Mouse (Mus musculus) mouse embryonic stem cell (cell line): ENCODE data around the gene Bcl2.

Source experiments
- in situ Hi-C, 2 experiments: fragments of 300-500 bp; cut with MboI; formaldehyde crosslinking; loops; 1 replicate in 1 of 2; 3 replicates in 1 of 2; pipeline ENCODE4 v1.14.3; 2019 to 2020; ENCODE audit warnings: low sequenced_read_pairs in 2 of 2, low pct_unique_long_range_greater_than_20kb in 1 of 2, mixed read lengths in 1 of 2; ENCODE audit not compliant: unreplicated experiment in 1 of 2

The Bcl2 gene

DNA sequence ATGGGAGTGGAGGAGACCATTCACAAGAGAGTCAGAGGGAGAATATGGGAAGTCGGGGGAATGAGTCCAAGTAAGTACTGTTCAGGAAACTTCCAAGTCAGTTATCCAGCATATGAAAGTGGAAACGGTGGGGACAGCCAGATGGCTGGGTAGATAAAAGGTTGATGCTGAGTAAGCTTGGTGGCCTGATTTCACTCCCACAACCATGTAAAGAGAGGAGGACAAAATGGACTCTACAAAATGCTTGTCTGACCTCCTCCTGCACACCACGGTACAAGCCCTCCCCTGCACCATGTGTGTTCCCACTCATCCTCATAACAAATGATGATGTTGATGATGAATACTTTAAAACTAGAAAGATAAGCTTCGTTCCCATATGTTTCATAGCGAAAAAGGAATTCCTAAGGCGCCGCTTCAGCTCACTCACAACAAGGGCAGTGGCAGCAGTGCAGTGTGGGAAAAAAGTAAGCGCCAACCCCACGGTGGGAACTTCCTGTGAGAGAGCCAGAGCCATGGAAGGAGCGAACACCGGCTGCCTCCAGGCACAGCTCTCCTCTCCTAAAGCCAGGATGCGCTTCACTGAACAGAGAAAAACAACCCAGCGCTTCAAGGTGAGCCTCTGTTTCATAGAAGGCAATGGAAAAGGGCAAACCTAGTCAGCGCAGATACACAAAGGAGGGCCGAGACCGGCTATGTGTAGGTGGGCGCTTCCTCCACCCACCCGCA, 26.5 kb downstream of the Bcl2 start:
- in situ Hi-C loops: no loop called here

DNA sequence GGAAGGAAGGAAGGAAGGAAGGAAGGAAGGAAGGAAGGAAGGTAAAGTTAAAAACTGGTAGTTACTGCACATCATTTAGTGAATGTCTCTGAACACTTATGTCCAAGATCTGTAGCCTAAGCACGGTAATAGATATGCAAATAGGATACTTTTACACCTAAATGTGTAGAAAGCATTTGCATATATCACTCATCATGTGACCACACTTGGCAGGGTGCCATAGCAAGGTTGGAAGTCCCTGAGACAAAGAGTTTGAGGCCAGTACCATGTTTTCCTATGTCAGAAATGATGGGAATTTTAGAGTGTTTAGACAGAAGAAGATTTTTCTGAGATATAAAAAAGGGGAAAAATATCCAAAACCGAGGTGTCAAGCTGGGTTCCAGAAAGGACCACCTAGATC, 28.4 kb downstream of the Bcl2 start:
- in situ Hi-C loops: no loop called here

DNA sequence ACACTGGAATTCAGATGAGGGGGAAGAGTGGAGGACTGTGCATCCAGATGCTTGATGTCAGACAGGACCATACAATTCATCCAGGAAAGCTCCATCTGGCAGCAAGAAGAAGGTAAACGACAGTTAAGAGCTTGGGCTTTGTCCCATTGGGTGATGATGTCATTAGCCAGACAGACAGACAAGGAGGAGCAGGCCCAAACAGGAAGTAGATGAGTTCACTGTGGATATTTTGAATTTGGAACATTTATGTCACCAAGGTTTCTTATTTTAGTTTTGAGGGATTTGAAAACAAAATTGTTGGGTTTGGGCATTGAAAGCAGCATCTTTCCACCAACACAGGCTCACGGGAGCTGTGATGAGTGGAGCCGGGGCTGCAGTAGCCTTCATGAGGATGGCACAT, 29.5 kb downstream of the Bcl2 start:
- in situ Hi-C loops: no loop called here

DNA sequence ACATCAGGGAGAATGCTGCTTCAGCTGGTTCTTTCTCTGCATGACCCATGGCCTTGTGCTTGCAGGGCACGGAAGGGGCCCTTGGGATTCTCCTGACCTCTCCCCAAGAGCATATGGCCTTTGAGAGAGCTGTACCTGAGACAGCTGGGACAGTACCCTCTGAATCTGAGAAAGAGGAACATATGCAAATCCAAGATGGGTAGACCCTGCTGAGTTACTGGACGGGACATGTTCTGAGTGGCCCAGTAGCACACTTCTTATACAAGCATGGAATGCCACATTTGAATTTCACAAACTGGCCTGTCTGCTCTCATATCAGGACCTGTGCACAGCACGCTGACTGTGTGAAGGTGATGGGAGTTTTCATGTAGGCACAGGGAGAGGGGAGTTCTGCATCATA, 31.2 kb downstream of the Bcl2 start:
- in situ Hi-C loops: no loop called here

DNA sequence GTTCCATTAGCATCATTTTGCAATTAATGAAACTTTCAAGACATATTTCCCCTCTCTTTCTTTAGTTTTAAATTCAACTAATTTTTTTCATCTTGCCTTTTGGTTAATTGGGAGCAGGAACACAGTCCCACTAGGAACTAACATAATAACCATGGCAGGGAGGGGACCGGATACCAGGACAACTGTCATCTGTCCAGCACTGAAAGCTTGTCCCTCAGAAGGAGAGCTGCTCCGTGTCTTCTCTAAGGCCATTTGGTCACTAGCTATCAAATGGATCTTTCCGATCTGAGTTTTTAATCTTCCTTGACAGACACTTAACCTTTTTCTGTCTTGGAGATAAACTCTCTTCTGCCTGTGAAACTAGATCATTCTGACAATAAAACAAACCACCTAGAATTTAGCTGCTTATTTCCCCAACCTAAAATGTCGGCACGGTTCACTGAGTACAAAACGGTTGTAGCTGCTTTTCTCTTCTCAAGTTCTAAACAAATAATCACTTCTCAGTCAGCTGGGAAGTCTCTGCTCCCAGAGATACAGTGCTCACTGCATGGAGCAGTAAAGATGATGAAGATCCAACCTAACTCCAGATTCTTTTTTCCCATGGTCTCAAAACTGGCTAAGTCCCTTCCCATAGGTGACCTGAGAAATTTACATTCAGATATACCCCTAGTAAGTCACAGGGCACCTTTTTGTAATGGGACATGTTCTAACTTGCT, 34.1 kb downstream of the Bcl2 start:
- in situ Hi-C loops: no loop called here

DNA sequence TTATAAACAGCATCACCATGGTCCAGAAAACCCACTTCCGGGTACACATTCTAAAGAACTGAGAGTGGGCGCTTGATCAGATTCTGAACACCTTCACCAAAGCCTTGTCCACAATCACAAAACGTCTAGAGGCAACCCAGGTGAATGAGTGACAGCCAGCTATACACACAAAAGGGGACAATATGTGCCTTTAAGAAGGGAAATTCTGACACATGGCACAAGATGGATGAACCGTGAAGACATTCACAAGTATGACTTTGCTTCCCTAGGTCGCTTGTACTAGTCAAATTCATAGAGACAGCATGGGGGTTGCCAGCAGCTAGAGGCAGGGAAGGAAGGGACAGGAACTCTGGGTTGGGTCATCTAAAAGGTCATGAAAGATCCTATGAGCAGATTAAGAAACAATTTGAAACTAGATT, 36.0 kb downstream of the Bcl2 start:
- in situ Hi-C loops: no loop called here

DNA sequence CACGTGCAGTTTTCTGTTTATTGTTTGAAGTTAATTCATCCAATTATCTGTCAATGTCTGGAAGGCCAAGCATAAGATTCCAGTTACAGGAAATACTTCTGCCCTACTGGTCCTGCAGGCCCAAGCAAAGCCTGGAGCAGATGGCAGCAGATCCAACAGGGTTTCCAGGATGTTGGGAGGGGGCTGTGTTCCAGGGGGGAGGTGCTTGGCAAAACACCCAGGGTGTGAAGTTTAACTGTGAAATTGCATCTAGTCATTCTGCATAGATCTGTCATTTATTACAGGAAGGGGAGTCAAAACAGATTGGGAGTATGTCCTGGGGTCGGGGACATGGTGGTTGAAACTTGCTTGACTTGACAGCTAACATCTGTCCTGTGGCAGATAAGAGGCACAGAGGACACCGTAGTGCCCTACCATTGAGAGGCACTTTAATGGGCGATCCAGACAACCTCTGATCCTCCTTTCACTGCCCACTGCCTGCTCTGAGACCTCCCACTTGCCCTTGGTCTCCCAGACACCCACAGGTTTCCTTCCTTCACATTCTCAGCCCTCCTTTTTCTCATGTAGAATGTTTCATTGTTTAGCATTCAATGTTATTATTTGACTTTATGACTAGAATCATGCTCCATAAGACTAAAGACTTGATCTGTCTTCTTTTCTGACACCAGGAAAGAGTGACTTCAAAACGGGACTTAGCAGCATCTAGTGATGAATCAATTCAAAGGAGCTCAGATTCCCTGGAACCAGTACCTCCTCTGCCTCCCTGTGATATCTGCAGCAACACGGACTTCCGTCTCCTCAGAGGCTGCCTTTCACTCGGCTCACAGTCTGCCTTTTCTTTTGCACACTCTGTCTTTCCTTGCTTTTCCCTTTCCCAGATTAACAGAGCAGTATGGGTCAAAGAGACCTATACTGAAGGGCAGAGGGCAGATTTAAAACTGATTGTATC, 47.7 kb downstream of the Bcl2 start:
- in situ Hi-C loops: no loop called here

DNA sequence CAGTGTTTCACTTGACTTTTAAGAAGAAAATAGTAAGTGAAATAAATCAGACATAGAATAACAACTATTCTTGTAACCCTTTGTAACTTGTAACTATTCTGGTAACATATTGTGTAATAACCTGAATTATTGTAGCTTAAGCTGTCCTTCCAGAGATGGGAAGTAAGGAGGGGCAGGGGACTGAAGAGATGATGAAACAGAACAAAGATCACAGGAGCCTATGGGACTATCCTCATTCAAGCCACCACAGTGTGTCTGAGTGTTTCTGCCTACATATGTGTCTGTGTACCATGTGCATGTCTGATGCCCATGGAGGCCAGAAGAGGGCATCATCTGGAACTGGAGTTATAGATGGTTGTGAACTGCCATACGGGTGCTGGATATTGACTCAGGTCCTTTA, 49.1 kb downstream of the Bcl2 start:
- in situ Hi-C loops: no loop called here

DNA sequence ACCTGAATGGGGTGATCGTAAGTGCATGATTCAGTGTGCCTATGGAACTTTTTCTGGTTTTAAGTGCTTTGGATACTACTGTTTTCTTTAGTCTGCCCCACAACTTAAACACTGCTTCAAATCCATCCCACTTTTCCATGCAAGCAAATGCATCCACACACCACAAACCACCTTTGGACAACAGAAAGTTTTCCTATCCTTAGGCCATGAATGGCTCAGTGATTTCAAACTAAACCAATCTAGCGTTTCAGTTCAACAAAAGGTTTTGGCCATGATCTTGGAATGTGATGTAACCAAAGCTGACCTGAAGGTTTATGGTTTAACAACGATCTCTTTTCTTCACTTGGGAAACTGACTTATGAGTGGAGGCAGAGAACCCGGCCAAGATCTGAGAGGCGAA, 51.6 kb downstream of the Bcl2 start:
- in situ Hi-C loops: no loop called here

DNA sequence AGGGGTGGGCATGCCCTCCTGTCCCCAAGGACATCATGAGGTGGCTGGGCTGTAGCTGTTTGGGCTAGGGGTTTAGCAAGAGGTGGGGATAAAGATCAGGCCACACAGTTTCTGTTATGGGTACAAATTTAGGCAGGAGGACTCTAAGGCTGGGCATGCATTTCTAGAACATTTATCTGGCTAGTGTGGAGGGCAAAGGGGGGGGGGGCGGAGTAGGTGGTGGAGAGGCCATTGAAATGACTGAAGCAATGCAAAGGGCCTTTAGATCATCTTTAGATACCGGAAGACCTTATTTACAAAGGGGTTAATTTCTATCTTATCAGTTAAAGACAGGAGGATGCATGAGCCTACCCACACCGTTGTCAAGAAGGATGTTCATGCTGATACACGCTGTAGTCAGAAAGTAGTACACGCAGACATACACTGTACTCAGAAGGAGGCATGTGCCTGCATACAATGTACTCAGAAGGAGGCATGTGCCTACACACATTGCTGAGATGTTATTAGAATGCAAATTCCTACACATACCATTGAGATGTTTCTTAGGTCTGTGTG, 55.7 kb downstream of the Bcl2 start:
- in situ Hi-C loops: no loop called here

DNA sequence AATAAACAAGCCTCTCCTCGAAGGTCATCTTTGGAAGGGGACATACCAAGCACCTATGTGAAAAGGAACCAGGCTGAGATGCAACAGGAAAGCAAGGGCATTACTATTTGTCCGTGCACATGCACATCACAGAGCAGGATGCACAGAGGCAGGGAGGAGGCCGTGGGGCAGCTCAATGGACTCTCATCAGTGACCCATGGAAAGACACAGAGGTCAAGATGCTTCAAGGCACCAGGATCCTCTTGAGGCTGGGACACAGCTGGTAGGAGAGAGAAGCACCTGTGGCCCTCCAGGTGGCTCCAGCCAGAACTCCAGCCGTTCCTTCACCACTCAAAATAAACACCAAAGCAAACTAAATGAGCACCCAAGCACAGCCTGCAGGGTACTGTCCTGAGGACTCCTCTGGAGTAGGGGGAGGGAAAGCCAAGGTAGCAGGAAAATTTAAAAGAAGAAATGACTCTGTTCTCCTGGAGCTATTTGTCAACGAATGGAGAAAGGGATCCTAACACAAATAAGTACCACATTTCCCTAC, 57.8 kb downstream of the Bcl2 start:
- in situ Hi-C loops: no loop called here

DNA sequence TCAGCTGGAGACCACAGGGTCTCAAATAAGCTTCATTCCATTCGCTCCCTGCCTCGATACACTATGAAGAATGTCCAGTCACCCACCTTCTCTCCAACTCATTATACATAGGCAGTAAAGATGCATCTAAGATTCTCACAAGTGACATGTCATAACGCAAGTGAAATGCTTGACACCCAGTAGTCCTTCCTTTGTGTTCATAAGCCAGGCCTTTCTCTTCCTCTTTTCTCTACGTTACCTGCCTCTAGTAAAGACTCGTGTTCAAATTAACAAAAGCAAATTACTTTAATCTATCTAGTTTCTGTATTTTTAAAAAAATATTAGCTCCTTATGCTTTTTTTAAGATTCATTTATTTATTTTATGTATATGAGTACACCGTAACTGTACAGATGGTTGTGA, 59.8 kb downstream of the Bcl2 start:
- in situ Hi-C loops: no loop called here

DNA sequence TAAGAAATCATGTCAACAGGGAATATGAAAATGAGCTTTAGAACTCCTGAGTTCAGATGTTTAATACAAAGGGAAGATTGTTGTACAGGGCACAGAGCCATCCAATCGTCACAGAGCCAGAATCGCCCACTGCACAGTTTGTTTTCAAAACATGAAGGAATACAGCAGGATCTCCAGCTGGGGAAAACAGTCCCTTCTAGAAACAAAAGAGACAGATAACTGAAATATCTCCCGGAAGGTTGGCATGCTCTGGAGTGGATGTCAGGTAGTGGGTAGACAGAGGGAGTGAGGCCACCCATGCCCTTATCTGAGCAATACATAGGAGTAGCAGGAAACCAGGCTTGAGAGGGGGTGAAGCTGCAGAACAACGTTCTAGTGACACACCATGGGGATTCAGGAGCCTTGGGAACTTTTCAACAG, 60.6 kb downstream of the Bcl2 start:
- in situ Hi-C loops: no loop called here

DNA sequence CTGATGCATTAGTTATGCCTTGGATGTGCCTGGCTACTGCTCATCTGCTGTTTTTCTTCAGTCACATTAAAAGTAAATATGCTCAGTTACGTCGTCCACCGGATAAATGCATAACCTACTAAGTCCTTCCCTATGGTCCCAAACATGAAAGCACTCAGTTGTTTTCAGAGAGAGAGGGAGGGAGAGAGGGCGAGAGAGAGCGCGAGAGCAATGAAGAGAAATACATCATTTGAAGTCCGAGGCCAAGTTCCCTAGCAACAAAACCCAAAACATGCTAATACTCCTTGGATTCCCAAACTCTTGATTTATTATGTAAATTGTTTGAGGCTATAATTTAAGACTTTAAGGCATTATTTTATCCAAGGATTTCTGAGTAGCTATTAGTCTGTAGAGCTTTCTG, 62.9 kb downstream of the Bcl2 start:
- in situ Hi-C loops: no loop called here

DNA sequence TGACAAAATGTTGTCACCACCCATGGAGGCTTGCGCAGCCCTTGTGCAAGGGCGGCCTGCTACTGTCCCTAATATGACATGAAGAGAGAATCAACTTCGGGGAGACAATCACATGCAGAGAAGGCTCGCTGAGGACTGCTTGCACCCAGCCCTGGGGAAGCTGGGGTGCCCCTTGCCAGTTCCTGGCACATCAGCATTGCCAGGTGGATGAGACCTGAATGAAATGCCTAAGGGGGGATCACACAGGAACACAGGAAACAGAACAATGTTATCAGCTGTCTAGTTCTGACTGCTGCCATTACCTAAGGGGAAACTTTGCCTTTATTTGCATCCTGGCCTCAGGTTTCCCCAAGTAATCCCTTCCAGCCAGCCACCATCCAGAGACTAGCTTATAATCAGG, 63.6 kb downstream of the Bcl2 start:
- in situ Hi-C loops: no loop called here

DNA sequence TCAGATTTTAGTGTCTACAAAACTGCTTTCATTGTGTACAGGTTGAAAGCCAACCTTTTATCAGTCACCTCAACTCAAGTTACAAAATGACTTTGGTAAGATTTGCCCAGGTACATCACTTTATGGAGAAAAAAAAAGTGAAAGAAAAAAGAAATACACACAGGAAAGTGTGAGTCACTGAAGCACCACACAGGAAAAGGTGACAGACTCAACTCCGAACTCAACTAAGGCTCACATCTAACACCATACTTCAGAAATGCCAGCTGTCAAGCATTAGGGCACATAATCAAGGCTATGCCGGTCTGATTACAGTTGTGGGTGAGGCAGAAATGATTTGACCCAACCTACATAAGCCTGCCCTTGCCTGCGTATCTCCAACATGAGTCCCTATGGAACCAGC, 66.7 kb downstream of the Bcl2 start:
- in situ Hi-C loops: no loop called here

DNA sequence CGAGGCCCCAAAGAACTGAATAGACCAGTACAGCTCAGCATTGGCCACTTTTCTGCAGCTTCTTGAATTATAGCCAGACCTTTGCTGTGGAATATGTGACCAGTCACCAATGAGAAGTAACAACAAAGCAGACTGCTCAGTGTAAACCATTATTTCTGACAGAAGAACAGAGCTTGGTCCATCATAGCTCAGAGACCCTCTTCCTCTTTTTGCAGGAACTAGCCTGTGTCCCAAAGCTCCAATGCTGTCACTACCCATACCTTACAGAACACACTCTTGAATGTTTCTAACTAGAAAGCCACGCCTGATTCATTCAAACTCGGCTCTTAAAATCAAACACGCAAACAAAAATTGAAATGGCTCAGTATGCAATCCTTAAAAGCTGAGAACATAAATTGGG, 69.5 kb downstream of the Bcl2 start:
- in situ Hi-C loops: no loop called here

DNA sequence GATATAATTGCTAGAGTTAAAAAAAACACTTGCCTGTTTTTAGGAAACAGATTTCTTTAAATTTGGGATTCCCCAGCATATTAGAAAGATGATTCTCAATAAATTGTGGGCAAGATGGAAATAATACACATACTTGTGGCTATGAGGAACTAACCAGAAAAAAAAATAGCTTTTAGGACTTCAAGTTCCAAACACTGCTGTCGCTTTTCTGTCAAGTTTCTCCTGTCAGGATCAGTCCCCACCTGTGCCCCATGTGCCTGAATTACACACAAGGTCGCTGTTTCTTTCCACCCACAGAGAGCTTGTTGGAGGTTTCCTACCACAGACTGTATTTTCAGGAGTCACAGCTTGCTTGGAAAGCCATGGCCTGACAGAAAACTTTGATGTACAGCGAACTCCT, 70.5 kb downstream of the Bcl2 start:
- in situ Hi-C loops: no loop called here

DNA sequence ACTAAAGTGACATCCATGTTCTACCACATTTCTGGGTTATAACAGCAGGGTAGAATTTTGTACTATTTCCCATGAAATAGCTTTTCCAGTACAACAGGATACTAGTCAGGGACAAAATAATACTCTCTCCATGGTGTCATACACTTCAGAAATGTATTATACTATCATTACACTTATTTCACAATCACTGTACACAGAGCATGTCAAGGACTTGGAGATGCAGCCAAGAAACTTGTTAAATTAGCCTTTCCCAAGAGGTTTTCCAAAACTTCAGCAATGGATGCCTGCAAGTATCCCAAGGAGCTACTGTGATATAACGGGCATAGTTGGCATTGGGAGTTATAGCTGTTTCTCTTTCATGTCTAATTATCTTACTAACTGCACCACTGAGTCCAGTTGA, 73.5 kb downstream of the Bcl2 start:
- in situ Hi-C loops: no loop called here
